Mouse (Mus musculus): ENCODE results near the gene Zeb2. TPM values are rescaled to one million over a fixed set of nuclear protein-coding genes. Genes with fewer than 3 reads are reported as not detected.
A peak's percentile ranks its signal among the peaks of the same experiment; 100 is the strongest.

Gene Zeb2
- polyA plus RNA-seq, 1 experiment from 2014 or later, result 48.7 TPM

GRCm38 (mm10) chr2:45063300-45063890, 53.8 kb downstream of the Zeb2 start:
- WGBS, result 11% methylated on average over 7 of the region's 7 CpGs

GRCm38 (mm10) chr2:45062136-45062535, 55.1 kb downstream of the Zeb2 start:
- peaks cover 23% of the 10 kb centered on the region for H3K36me3 ChIP-seq
- no peak for DNase-seq (ENCODE audit: low spot score)
- WGBS, result 82% methylated on average over 6 of the region's 6 CpGs
- no peak overlapping the region for H3K4me3 ChIP-seq
- no peaks in the 10 kb centered on the region for H3K9me3 ChIP-seq (replicated peaks)
- H3K27ac ChIP-seq (replicated peaks), result no peak overlapping the region
- peaks cover 74% of the 10 kb centered on the region for H3K4me1 ChIP-seq
- H3K27me3 ChIP-seq (ENCODE audit: low read depth, poor library complexity, severe bottlenecking), result no peaks in the 10 kb centered on the region

More at GRCm38 (mm10) chr2:45063300-45063890, 53.8 kb downstream of the Zeb2 start:
- H3K27me3 ChIP-seq (ENCODE audit: low read depth, poor library complexity, severe bottlenecking), result no peaks in the 10 kb centered on the region
- H3K27ac ChIP-seq (replicated peaks), result peak overlapping the region; percentile 68
- H3K36me3 ChIP-seq, result peaks cover 23% of the 10 kb centered on the region
- no peak overlapping the region for H3K4me3 ChIP-seq
- H3K4me1 ChIP-seq, result peaks cover 82% of the 10 kb centered on the region
- no peaks in the 10 kb centered on the region for H3K9me3 ChIP-seq (replicated peaks)
- peak; percentile 39 for DNase-seq (ENCODE audit: low spot score)

GRCm38 (mm10) chr2:45060768-45061167, 56.4 kb downstream of the Zeb2 start:
- 86% methylated on average over 4 of the region's 4 CpGs for WGBS
- Histone ChIP-seq H3K4me1 (peaks cover 85% of the 10 kb centered on the region), H3K4me3 (no peak overlapping the region), H3K36me3 (peaks cover 17% of the 10 kb centered on the region), H3K27ac (replicated peaks) (no peak overlapping the region; the same call in 1 of the 2 replicates), H3K9me3 (replicated peaks) (no peaks in the 10 kb centered on the region), H3K27me3 (ENCODE audit: low read depth, poor library complexity, severe bottlenecking) (no peaks in the 10 kb centered on the region)
- DNase-seq (ENCODE audit: low spot score), result no peak

GRCm38 (mm10) chr2:45060202-45060601, 57.0 kb downstream of the Zeb2 start:
- WGBS, result 79% methylated on average over 9 of the region's 9 CpGs
- H3K9me3 ChIP-seq (replicated peaks), result no peaks in the 10 kb centered on the region
- peaks cover 13% of the 10 kb centered on the region for H3K36me3 ChIP-seq
- no peak for DNase-seq (ENCODE audit: low spot score)
- no peak overlapping the region for H3K4me3 ChIP-seq
- peaks cover 88% of the 10 kb centered on the region for H3K4me1 ChIP-seq
- H3K27ac ChIP-seq (replicated peaks), result no peak overlapping the region; the same call in 1 of the 2 replicates
- H3K27me3 ChIP-seq (ENCODE audit: low read depth, poor library complexity, severe bottlenecking), result no peaks in the 10 kb centered on the region

GRCm38 (mm10) chr2:45059599-45059998, 57.6 kb downstream of the Zeb2 start:
- Histone ChIP-seq H3K4me3 (no peak overlapping the region), H3K27ac (replicated peaks) (no peak overlapping the region), H3K36me3 (peaks cover 9% of the 10 kb centered on the region; the same call in 1 of the 2 replicates), H3K27me3 (ENCODE audit: low read depth, poor library complexity, severe bottlenecking) (no peaks in the 10 kb centered on the region), H3K4me1 (peaks cover 87% of the 10 kb centered on the region), H3K9me3 (replicated peaks) (no peaks in the 10 kb centered on the region)
- 89% methylated on average over 4 of the region's 4 CpGs for WGBS
- DNase-seq (ENCODE audit: low spot score), result no peak

- Histone ChIP-seq H3K4me3 (no peak overlapping the region), H3K27ac (replicated peaks) (peak overlapping the region; percentile 30; the same call in 1 of the 2 replicates), H3K36me3 (peaks cover 9% of the 10 kb centered on the region; the same call in 1 of the 2 replicates), H3K27me3 (ENCODE audit: low read depth, poor library complexity, severe bottlenecking) (no peaks in the 10 kb centered on the region), H3K9me3 (replicated peaks) (no peaks in the 10 kb centered on the region), H3K4me1 (peaks cover 87% of the 10 kb centered on the region)
- no peak for DNase-seq (ENCODE audit: low spot score)
- WGBS, result 90% methylated on average over 12 of the region's 12 CpGs
Measured at GRCm38 (mm10) chr2:45059010-45059409, 58.2 kb downstream of the Zeb2 start.

GRCm38 (mm10) chr2:45058183-45058582, 59.0 kb downstream of the Zeb2 start:
- Histone ChIP-seq H3K27ac (replicated peaks) (no peak overlapping the region), H3K4me3 (no peak overlapping the region), H3K27me3 (ENCODE audit: low read depth, poor library complexity, severe bottlenecking) (no peaks in the 10 kb centered on the region), H3K36me3 (peaks cover 9% of the 10 kb centered on the region; the same call in 1 of the 2 replicates), H3K9me3 (replicated peaks) (no peaks in the 10 kb centered on the region), H3K4me1 (peaks cover 83% of the 10 kb centered on the region)
- WGBS, result 80% methylated on average over 9 of the region's 9 CpGs
- DNase-seq (ENCODE audit: low spot score), result no peak

GRCm38 (mm10) chr2:45056856-45057562, 60.2 kb downstream of the Zeb2 start:
- H3K27ac ChIP-seq (replicated peaks), result 0 out of 2 replicates have a peak overlapping the region, but pooled peaks have one; percentile 28

GRCm38 (mm10) chr2:45055926-45056325, 61.3 kb downstream of the Zeb2 start:
- H3K4me3 ChIP-seq, result no peak overlapping the region
- H3K27ac ChIP-seq (replicated peaks), result peak overlapping the region; percentile 47; the same call in 1 of the 2 replicates
- peaks cover 76% of the 10 kb centered on the region for H3K4me1 ChIP-seq
- no peaks in the 10 kb centered on the region for H3K27me3 ChIP-seq (ENCODE audit: low read depth, poor library complexity, severe bottlenecking)
- H3K36me3 ChIP-seq, result peaks cover 12% of the 10 kb centered on the region
- no peak for DNase-seq (ENCODE audit: low spot score)
- 85% methylated on average over 6 of the region's 6 CpGs for WGBS
- no peaks in the 10 kb centered on the region for H3K9me3 ChIP-seq (replicated peaks)

More at GRCm38 (mm10) chr2:45056856-45057562, 60.2 kb downstream of the Zeb2 start:
- no peaks in the 10 kb centered on the region for H3K27me3 ChIP-seq (ENCODE audit: low read depth, poor library complexity, severe bottlenecking)
- H3K9me3 ChIP-seq (replicated peaks), result no peaks in the 10 kb centered on the region
- peaks cover 82% of the 10 kb centered on the region for H3K4me1 ChIP-seq
- H3K4me3 ChIP-seq, result no peak overlapping the region
- DNase-seq (ENCODE audit: low spot score), result no peak
- WGBS, result 89% methylated on average over 10 of the region's 10 CpGs
- H3K36me3 ChIP-seq, result peaks cover 12% of the 10 kb centered on the region

- WGBS, result 81% methylated on average over 8 of the region's 8 CpGs
- Histone ChIP-seq H3K4me1 (peaks cover 69% of the 10 kb centered on the region), H3K36me3 (peaks cover 9% of the 10 kb centered on the region), H3K9me3 (replicated peaks) (no peaks in the 10 kb centered on the region), H3K27ac (replicated peaks) (peak overlapping the region; percentile 47), H3K27me3 (ENCODE audit: low read depth, poor library complexity, severe bottlenecking) (no peaks in the 10 kb centered on the region), H3K4me3 (no peak overlapping the region)
- no peak for DNase-seq (ENCODE audit: low spot score)
Measured at GRCm38 (mm10) chr2:45055034-45055615, 62.1 kb downstream of the Zeb2 start.

- no peaks in the 10 kb centered on the region for H3K9me3 ChIP-seq (replicated peaks)
- DNase-seq (ENCODE audit: low spot score), result no peak
- peaks cover 71% of the 10 kb centered on the region for H3K4me1 ChIP-seq
- H3K27ac ChIP-seq (replicated peaks), result peak overlapping the region; percentile 47
- no peak overlapping the region for H3K4me3 ChIP-seq
- no peaks in the 10 kb centered on the region for H3K27me3 ChIP-seq (ENCODE audit: low read depth, poor library complexity, severe bottlenecking)
- 88% methylated on average over 11 of the region's 11 CpGs for WGBS
- H3K36me3 ChIP-seq, result peaks cover 13% of the 10 kb centered on the region
Measured at GRCm38 (mm10) chr2:45054070-45055025, 62.8 kb downstream of the Zeb2 start.

- DNase-seq (ENCODE audit: low spot score), result no peak
- Histone ChIP-seq H3K9me3 (replicated peaks) (no peaks in the 10 kb centered on the region), H3K36me3 (peaks cover 13% of the 10 kb centered on the region), H3K27ac (replicated peaks) (no peak overlapping the region; the same call in 1 of the 2 replicates), H3K4me1 (peaks cover 70% of the 10 kb centered on the region), H3K27me3 (ENCODE audit: low read depth, poor library complexity, severe bottlenecking) (no peaks in the 10 kb centered on the region), H3K4me3 (no peak overlapping the region)
- WGBS, result 77% methylated on average over 4 of the region's 4 CpGs
Measured at GRCm38 (mm10) chr2:45052587-45052986, 64.6 kb downstream of the Zeb2 start.

Measured in midbrain, embryonic 10.5 days (tissue).